Mouse (Mus musculus) C2C12 (cell line): ENCODE measurements around the gene Ccdc84.

ENCODE experiments used
- CEBPB ChIP-seq: IDR thresholded peaks from one replicate; pipeline ENCODE4 v1.6.1; 2011; ENCODE audit warnings: low read depth, mild to moderate bottlenecking, control low read depth, moderate library complexity
- CTCF ChIP-seq: IDR thresholded peaks from one replicate; pipeline ENCODE4 v1.5.1; 2011; ENCODE audit not compliant: control insufficient read depth, insufficient read depth, insufficient read length

GRCm38 (mm10) chr9:44396684-44397411, 21.5 kb downstream of the Ccdc84 start, which contains the start of gene Slc37a4:
- TF ChIP-seq CEBPB (no peak), CTCF (no peak)
